Mouse (Mus musculus) left cerebral cortex, adult 11 months (tissue): ENCODE measurements around the gene Chd3.

ENCODE experiments used
- DNase-seq: peaks from one replicate; pipeline ENCODE4 v3.0.0; 2022; ENCODE audit warnings: low spot score

Gene Chd3

DNA sequence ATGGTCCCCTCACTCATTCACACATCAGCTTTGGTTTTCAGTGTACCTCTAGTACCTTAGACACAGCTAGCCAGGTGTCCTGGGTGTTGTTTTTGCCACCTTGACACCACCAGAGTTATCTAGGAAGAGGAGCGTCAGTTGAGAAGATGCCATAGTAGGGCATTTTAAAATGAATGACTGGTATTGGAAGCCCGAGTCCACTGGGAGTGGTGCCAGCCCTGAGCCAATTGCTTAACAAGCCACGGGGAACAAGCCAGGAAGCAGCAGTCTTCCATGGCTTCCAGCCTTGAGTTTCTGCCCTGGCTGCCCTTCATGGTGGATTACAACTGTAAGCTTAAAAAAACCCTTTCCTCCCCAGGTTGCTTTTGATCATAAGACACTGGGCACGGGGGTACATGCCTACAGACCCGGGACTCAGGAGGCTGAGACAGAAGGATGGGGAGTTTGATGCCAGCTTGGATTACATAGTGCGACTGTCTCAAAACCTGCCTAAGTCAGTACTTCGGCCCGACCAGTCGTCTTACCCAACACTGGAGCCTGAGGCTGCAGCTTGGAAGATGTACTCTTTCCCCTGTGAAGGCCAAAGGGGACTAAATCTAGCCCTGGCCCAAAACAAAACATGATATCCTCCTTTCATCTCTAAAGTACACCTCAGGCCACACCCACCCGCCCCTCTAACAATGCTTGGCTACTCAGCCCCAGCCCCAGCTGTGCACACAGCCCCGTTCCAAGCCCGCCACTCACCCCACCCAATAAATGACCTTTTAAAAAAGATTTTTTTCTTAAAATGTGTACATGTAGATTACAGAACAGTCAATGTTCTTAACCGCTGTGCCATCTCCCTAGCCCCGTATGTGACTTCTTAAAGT is 20.6 kb upstream of the Chd3 start:
- DNase-seq, result no peak

- DNase-seq, result no peak
Observed at GRCm38 (mm10) chr11:69388680-69389079, 19.5 kb upstream of the Chd3 start.

DNA sequence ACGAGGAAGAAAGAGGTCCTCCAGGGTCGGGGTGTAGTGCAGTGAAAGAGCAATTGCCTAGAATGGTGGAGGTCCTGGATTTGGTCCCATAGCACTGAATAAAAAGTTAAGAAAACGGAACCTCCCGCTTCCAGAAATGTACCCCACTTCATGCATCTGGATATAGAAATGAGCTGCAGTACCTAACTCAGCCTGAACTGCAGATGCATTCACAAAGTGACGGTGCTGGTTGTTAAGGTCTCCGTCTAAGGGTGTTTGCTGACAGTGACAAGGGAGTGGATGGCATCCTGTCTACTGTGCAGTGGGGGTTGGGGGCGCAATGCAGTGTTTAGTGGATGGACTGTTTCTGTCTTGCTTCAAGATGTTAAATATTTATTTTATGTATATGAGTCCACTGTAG is 17.6 kb upstream of the Chd3 start:
- no peak for DNase-seq

GRCm38 (mm10) chr11:69384979-69385378 is 15.8 kb upstream of the Chd3 start:
- DNase-seq, result no peak

- no peak for DNase-seq
Observed at GRCm38 (mm10) chr11:69382478-69383105, 13.4 kb upstream of the Chd3 start.

DNA sequence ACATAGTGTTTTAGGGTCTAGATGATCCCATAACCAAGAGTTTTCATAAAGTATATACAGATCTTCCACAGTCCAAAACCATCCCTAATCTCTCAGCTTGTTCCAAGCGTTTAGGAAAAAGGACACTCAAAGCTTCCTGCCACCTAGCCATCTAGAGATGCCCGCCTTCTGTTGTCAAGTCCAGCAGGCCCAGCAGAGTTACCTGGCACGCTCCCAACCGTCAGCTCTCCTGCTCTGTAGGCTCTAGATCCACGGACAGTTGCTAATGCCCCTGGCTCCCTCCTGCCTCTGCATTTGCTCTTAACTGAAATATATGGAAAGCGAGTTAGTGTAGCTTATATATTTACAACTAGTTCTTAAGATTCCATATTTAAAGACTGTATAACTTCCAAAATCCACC is 12.2 kb upstream of the Chd3 start:
- DNase-seq, result no peak

GRCm38 (mm10) chr11:69379600-69379999 is 10.4 kb upstream of the Chd3 start:
- no peak for DNase-seq

- DNase-seq, result no peak
Observed at GRCm38 (mm10) chr11:69377766-69378165, 8.6 kb upstream of the Chd3 start.

GRCm38 (mm10) chr11:69375646-69376045 is 6.4 kb upstream of the Chd3 start:
- no peak for DNase-seq

- no peak for DNase-seq
Observed at GRCm38 (mm10) chr11:69373223-69373965, 4.2 kb upstream of the Chd3 start.

GRCm38 (mm10) chr11:69372780-69373170 is 3.6 kb upstream of the Chd3 start:
- no peak for DNase-seq

DNA sequence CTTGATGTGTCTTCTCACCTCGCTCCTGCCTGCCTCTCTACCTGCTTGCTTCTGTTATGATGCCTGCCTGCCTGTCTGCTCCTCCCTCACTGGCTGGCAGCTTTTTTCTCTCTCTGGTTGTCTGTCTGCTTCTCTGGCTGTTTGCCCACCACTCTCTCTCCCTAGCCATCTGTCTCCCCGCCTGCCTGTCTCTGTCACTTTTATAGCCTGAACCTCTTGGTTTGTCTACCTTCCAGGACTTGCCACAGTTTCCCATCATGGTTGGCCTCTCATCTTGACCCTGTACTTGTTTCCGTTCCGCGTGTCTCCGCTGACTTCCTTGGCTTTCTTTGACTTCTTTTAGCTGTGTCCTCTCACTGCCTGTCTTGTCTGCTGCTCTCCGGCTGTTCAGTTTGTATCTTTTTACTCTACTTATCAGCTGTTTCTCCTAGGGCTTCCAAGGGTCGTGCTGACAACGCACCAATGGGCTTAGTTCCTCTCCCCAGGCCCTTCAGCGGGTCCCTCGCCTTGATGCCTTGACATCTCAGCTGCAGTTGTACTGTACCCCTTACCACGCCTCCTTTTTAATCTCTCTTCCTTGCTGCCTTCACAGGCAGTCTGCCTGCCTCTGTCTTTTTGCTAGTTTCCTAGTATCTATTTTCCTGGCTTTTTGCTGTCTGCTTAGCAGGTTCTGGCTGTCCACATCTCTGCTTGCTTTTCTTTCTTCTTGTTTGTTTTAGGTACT is 3.0 kb upstream of the Chd3 start:
- no peak for DNase-seq

- no peak for DNase-seq
Observed at GRCm38 (mm10) chr11:69371601-69372000, 2.4 kb upstream of the Chd3 start.

GRCm38 (mm10) chr11:69370817-69371215 is 1.6 kb upstream of the Chd3 start:
- no peak for DNase-seq

GRCm38 (mm10) chr11:69369990-69370816 is 997 bp upstream of the Chd3 start:
- DNase-seq, result no peak

DNA sequence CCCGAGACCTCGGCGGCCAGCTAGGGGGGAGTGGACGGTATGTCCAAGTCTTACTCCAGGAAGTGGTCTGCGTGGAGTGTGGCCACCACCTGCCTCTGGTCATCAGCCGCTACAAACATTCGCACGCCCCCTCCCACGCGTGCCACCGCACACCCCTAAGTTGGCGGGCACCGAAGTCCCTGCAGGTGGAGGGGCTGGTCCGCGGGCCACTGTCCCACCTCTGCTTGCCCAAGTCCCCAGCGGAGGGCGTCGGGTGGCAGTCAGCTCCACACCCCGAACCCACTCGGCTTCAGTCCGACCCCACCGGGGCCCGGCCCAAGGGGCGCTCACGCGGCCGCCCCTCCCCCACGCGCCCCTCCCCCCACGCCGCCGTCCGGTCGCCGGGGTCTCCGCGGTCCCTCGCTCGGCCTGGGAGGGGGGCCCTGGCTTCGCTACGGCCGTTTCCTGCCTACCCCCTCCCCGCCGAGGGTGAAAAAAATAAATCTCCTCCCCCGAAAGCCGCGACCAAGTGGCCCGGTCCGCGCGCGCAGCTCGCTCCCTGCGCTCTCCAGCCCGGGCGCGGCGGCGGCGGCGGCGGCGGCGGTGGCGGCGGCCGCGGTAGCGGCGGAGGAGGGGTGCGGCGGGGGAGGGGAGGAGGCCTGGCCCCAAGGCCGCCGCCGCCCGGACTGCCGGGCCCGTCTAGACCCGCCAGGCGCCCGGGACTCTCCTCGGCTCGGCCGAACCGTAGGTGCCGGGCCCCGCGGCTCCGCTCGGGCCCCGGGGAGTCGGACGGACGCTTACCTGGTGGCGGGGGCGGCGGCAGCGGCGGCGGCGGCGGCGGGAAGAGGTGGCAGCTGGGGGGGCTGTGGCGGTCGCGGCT is 621 bp downstream of the Chd3 start:
- DNase-seq, result no peak

DNA sequence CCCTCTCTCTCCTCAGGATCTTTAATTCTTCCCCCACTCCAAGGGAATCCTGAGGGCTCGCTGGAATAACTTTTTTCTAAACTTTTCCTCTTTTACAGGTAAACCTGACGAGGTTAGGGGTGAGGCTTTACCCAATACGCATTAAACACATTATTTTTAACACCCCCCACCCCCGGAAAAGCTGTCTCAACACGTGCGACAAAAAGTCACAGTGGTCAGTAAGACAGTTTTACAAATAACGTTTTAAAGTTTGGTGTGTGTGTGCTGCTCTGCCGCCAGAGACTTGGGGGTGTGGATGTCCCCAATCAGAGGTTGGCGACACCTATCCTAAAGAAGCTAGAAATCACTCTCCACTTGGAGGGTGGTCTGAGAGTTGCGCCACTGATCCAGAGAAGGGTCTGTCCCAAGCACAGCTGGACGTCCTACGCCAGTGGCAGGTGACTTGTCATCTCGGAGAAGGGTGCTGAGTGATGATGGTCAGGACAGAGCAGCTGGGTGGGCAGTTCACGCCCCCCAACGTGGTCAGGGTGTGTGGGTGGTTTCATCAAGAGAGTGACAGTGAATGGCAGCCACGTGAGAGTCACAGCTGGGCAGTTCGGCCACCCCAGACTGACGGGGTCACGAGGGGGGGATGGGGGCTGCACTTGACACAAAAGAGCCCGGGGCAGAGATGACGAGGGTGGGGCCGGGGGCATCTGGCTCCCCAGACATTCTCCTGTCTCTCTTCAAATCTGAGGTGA is 1.4 kb downstream of the Chd3 start:
- no peak for DNase-seq

GRCm38 (mm10) chr11:69366855-69367615 is 2.2 kb downstream of the Chd3 start:
- DNase-seq, result no peak
